Mouse (Mus musculus) neural tube, embryonic 14.5 days (tissue): ENCODE measurements around the gene Stk38. TPM values are rescaled to one million over a fixed set of nuclear protein-coding genes. Genes with fewer than 3 reads are reported as not detected.
"Not testable (repeated sequence)": the region's sequence is repeated elsewhere in the genome, so short reads cannot be mapped to it uniquely, and the experiment has no call there.

Experiments used
- ATAC-seq: fragments of 200-750 bp; cut with Nextera tagmentation; 2 replicates; pipeline ENCODE4 v1.8.0; 2017; ENCODE audit warnings: low read depth, mild to moderate bottlenecking, moderate TSS enrichment, moderate library complexity
- H3K27ac ChIP-seq: fragments of 300-500 bp; sonication (generic); 2 replicates; pipeline ENCODE4 v1.5.1; 2014; ENCODE audit warnings: low read depth, mild to moderate bottlenecking, control low read depth, low read length, moderate library complexity, mixed read lengths
- H3K27me3 ChIP-seq: fragments of 300-500 bp; sonication (generic); 2 replicates; pipeline ENCODE4 v1.6.1; 2014; ENCODE audit warnings: low read length; ENCODE audit not compliant: control insufficient read depth, insufficient read depth
- H3K36me3 ChIP-seq: fragments of 300-500 bp; sonication (generic); 2 replicates; pipeline ENCODE4 v1.6.1; 2014; ENCODE audit warnings: low read length, mixed read lengths; ENCODE audit not compliant: control insufficient read depth, insufficient read depth
- H3K4me1 ChIP-seq: fragments of 300-500 bp; sonication (generic); 2 replicates; pipeline ENCODE4 v1.6.1; 2014; ENCODE audit warnings: low read length; ENCODE audit not compliant: control insufficient read depth, insufficient read depth
- H3K4me2 ChIP-seq: fragments of 300-500 bp; sonication (generic); 2 replicates; pipeline ENCODE4 v1.6.1; 2014; ENCODE audit warnings: mild to moderate bottlenecking, low read depth, low read length, control low read depth
- H3K4me3 ChIP-seq: fragments of 300-500 bp; sonication (generic); 2 replicates; pipeline ENCODE4 v1.5.1; 2014; ENCODE audit warnings: low read depth, low read length, control low read depth, mixed read lengths
- H3K9ac ChIP-seq: fragments of 300-500 bp; sonication (generic); replicated peaks from 2 replicates; pipeline ENCODE4 v1.6.1; 2014; ENCODE audit warnings: low read depth, mild to moderate bottlenecking, control low read depth, low read length, mixed read lengths
- H3K9me3 ChIP-seq: fragments of 300-500 bp; sonication (generic); 2 replicates; pipeline ENCODE4 v1.6.1; 2016; ENCODE audit warnings: low read length; ENCODE audit not compliant: control insufficient read depth
- WGBS: fragments of 180-500 bp; shearing (Covaris S2); extraction: QIAGEN DNeasy Blood & Tissue Kit; methylation state at CpG from one replicate; pipeline ENCODE4 v1.1.7; 2014; 5-methylcytosine and 5-hydroxymethylcytosine counted together
- polyA plus RNA-seq: library from polyadenylated mRNA; unstranded; fragments of >200 nt; fragmentation: Nextera tagmentation; extraction: Ambion mirVana; gene quantifications from 2 replicates; pipeline ENCODE4 v1.2.1, GENCODE M21; 2014

The Stk38 gene
- polyA plus RNA-seq, 1 experiment from 2014 or later: 82.4 TPM

GRCm38 (mm10) chr17:29043583-29043982 lies 35.8 kb upstream of the Stk38 start:
- Histone ChIP-seq H3K27ac (no peak overlapping the region), H3K4me3 (no peak overlapping the region), H3K9ac (no peak overlapping the region), H3K9me3 (no peaks in the 10 kb centered on the region), H3K4me1 (no peaks in the 10 kb centered on the region), H3K27me3 (no peaks in the 10 kb centered on the region), H3K4me2 (no peak overlapping the region), H3K36me3 (peaks cover 58% of the 10 kb centered on the region)
- no peak for ATAC-seq
- 89% methylated on average over 3 of the region's 3 CpGs for WGBS

- H3K27me3 ChIP-seq: no peaks in the 10 kb centered on the region
- peaks cover 65% of the 10 kb centered on the region for H3K36me3 ChIP-seq
- no peak overlapping the region for H3K4me2 ChIP-seq
- no peak overlapping the region for H3K27ac ChIP-seq
- no peaks in the 10 kb centered on the region for H3K4me1 ChIP-seq
- H3K9me3 ChIP-seq: no peaks in the 10 kb centered on the region
- H3K9ac ChIP-seq: no peak overlapping the region
- ATAC-seq: no peak
- H3K4me3 ChIP-seq: no peak overlapping the region
Measured at GRCm38 (mm10) chr17:29042569-29042968, 34.8 kb upstream of the Stk38 start.

DNA sequence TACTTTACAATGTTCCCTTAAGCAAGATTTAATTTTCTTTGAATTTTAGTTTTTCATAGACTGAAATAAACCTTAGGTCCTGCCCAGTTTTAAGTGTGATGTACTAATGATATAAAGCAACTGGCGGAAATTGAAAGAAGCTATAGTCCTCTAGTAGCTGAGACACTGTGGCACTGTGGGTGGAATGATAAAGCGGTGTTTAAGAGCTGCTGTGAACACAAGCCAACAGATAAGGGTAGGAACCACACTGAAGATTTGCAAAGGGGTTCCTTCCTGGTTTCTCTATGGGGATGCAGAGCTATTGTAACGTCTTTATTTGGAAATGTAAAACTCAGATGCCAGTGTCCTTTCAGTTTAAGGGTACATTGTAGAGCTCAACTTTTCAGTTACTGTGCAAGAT lies 33.8 kb upstream of the Stk38 start:
- H3K36me3 ChIP-seq: peaks cover 69% of the 10 kb centered on the region
- not testable (repeated sequence) for ATAC-seq, H3K4me1 ChIP-seq, H3K4me2 ChIP-seq, H3K27me3 ChIP-seq, H3K4me3 ChIP-seq, H3K9ac ChIP-seq, H3K9me3 ChIP-seq, H3K27ac ChIP-seq
- 94% methylated on average over 3 of the region's 3 CpGs for WGBS

GRCm38 (mm10) chr17:29039351-29039750 lies 31.6 kb upstream of the Stk38 start:
- Histone ChIP-seq H3K36me3 (peaks cover 62% of the 10 kb centered on the region), H3K27ac (no peak overlapping the region), H3K4me1 (peaks cover 17% of the 10 kb centered on the region), H3K27me3 (no peaks in the 10 kb centered on the region), H3K4me2 (no peak overlapping the region), H3K4me3 (no peak overlapping the region), H3K9ac (no peak overlapping the region), H3K9me3 (no peaks in the 10 kb centered on the region)
- no peak for ATAC-seq
- 74% methylated on average over 11 of the region's 11 CpGs for WGBS

DNA sequence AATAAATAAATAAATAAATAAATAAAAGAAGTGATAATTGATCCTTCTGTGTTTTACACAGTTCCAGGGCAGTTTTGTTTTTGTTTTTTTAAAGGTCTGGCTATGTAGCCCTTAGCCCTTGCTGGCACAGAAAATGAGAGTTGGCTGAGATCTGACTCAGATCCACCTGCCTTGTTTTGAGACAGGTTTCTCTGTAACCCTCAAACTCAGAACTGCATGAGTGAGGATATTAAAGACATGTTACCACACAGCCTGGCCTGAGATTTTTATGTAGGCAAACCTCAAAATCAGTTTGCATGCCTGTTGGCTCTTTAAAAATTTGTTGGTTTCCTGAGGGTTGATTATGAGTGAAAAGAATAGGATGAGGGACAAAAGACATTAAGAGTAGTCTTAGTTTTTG lies 27.7 kb upstream of the Stk38 start:
- Histone ChIP-seq H3K4me1 (peaks cover 22% of the 10 kb centered on the region), H3K9me3 (no peaks in the 10 kb centered on the region), H3K4me3 (peak overlapping the region; percentile 86), H3K9ac (no peak overlapping the region), H3K4me2 (peak overlapping the region; percentile 100), H3K36me3 (peaks cover 39% of the 10 kb centered on the region), H3K27ac (no peak overlapping the region), H3K27me3 (no peaks in the 10 kb centered on the region)
- ATAC-seq: no peak

DNA sequence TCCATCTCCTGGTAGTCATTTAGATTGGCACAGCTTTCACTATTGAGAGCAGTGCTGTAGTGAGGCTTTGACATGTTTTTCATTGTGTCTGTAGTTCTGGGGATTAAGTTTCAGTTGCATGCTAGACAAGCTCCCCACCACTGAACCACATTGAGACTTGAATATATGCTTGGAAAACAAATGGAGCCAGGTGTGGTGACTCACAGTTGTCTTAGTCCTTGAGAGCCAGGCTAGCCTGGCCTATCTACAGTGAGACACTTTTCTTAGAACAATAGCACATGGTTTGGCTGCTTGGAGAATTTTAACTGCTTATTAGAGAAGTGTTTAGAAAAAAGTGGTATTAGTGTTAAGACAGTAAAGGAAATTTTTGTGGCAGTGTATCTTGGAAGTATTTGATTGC lies 26.5 kb upstream of the Stk38 start:
- Histone ChIP-seq H3K4me3 (peak overlapping the region; percentile 86), H3K27ac (no peak overlapping the region), H3K27me3 (no peaks in the 10 kb centered on the region), H3K4me2 (peak overlapping the region; percentile 100), H3K9me3 (no peaks in the 10 kb centered on the region), H3K9ac (peak overlapping the region; percentile 97), H3K4me1 (peaks cover 22% of the 10 kb centered on the region), H3K36me3 (peaks cover 27% of the 10 kb centered on the region)
- no peak for ATAC-seq

DNA sequence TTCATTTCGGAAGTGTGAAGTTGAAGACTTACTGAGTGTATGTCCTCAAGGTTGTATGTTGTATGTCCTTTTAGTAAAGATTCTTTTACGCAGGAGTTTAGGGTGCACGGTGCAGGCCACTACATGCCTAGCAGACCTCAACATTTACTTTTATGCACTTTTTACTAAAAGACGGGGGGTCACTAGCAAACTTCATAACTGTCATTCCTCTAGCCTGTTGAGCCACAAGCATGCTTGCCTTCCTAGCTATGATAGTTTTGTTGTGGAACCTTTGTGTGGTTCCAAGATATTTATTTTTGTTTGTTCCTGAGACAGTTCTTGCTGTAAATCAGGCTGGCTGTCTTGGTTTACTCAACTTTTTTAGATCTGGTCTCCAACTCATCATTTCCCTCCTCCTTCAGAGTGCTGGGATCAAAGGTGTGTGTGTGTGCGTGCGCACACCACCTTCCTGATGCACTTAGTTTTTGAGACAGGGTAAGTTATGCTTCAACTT lies 25.8 kb upstream of the Stk38 start:
- Histone ChIP-seq H3K27me3 (no peaks in the 10 kb centered on the region), H3K4me1 (peaks cover 22% of the 10 kb centered on the region), H3K4me2 (peak overlapping the region; percentile 100), H3K27ac (no peak overlapping the region), H3K9me3 (no peaks in the 10 kb centered on the region), H3K36me3 (peaks cover 21% of the 10 kb centered on the region), H3K4me3 (peak overlapping the region; percentile 86), H3K9ac (peak overlapping the region; percentile 97)
- ATAC-seq: no peak
- WGBS: under 1% methylated on average over 6 of the region's 6 CpGs

DNA sequence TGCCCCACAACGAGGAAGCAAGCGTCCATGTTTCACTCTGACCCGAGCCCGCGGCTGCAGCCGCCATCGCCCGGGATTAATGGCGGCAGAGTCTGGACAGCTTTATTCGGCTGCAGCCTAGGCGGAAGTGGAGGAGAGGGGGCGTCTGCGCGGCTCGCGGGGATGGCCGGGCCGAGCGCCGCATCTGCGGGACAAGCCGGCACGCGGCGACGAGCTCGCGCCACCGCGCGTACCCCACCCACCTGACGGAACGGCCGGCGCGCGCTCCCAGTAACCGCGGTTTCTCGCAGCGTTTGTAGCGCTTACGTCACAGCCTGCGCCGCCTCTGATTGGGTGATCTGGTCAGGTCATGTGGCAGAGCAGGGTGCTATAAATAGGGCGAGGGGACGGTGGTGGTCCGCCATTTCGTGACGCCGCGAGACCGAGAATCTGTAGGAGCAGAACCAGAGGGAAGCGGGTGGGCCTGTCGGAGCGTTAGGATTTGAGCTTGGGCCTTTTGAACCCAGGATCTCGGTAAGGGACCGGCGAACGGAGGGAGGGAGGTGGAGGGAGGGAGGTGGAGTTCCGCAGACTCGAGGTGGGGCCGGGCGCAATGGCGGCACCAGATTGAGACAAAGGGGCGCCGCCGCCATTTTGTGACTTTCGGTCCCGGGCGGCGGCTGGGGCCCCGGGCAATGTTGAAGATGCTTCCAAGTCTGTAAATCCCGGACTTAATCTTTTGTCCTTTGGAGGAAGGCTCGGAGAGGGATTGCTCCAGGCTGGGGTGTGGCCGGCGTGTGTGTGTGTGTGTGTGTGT lies 24.7 kb upstream of the Stk38 start, which contains the start of gene Srsf3:
Gene Srsf3, plus strand, starts transcription at position 355 of the 796 bp plus-strand sequence.
- Histone ChIP-seq H3K27ac (peak within 1 kb of the TSS; percentile 98), H3K4me3 (peak within 1 kb of the TSS; percentile 86)
- WGBS: under 1% methylated on average over 76 of the region's 77 CpGs

GRCm38 (mm10) chr17:29031771-29032273 lies 24.0 kb upstream of the Stk38 start:
- Histone ChIP-seq H3K27me3 (no peaks in the 10 kb centered on the region), H3K4me3 (peak overlapping the region; percentile 86), H3K4me2 (peak overlapping the region; percentile 56), H3K4me1 (peaks cover 19% of the 10 kb centered on the region), H3K36me3 (peaks cover 6% of the 10 kb centered on the region), H3K27ac (peak overlapping the region; percentile 98), H3K9ac (peak overlapping the region; percentile 97), H3K9me3 (no peaks in the 10 kb centered on the region)
- under 1% methylated on average over 26 of the region's 26 CpGs for WGBS
- peak; percentile 36; the same call in 1 of the 2 replicates for ATAC-seq

More for the DNA sequence above, 24.7 kb upstream of the Stk38 start, which contains the start of gene Srsf3:
- ATAC-seq: peak; percentile 99
- Histone ChIP-seq H3K9me3 (no peaks in the 10 kb centered on the region), H3K4me2 (peak within 1 kb of the TSS; percentile 100), H3K4me1 (peaks cover 22% of the 10 kb centered on the region), H3K9ac (peak within 1 kb of the TSS; percentile 97), H3K27me3 (no peaks in the 10 kb centered on the region), H3K36me3 (peaks cover 12% of the 10 kb centered on the region)
